Mouse (Mus musculus): ENCODE results near the gene Prox1. TPM values are rescaled to one million over a fixed set of nuclear protein-coding genes. Genes with fewer than 3 reads are reported as not detected.

Gene Prox1
- 2.6 TPM for polyA plus RNA-seq (2014; fragmentation: Illumina TruSeq; extraction: RNeasy Lipid Tissue Mini Kit (QIAGEN cat#74804); ENCODE audit: low replicate concordance)

DNA sequence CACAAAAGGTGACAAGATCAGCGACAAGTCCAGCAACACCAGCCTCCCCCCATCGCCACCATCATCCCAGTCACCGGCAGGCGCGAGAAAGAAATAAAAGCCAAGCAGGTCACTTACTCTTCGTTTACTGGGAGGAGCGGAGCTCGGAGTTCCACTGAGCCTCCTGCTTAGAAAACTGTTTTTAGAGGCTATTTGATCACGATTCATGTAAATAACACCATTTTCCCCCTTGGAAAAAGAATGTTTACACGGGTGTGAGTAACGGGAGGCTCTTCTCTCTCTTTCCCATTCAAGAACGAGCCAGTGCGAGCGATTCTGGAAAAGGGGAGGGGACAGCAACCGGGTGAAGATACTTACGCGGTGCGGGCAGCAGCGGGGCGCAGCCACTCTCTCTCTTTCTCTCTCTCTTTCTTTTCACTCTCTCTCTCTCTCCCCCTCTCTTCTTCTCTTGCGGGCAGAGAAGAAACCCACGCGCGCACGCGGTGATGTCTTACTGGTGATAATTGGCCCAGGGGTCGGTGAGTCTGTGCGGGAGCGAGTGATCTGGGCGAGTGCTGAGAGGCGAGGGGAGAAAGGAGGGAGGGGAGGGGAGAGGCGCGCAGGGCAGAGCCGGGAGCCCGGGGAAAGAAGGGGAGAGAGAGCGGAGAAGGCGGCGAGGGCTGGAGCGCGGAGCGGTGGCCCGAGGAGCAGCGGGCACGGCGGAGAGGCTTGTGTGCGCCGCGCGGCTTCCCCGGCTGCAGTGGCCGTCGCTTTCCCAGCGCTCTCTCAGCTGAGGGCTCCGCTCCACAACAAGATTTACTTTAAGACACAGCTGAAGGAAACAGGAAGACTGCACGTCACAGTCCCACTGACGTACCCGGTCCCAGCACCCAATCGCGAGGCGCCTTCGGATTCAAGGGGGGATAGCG is at the start of gene Prox1:
Gene Prox1, minus strand, starts transcription at position 804 of the 908 bp plus-strand sequence.

Other genes with a start within 250 kb of the Prox1 start
- gene Smyd2, start 248.4 kb downstream of the Prox1 start, polyA plus RNA-seq (2014; fragmentation: Illumina TruSeq; extraction: RNeasy Lipid Tissue Mini Kit (QIAGEN cat#74804); ENCODE audit: low replicate concordance), result 2.4 TPM

All from small intestine, adult 10 weeks (tissue).